Mouse (Mus musculus) thymus, adult 2 months (tissue): ENCODE data around the gene Usp34.

ENCODE experiments used
- CTCF ChIP-seq: fragments of 200-500 bp; IDR thresholded peaks from 2 replicates; pipeline ENCODE4 v1.5.1; 2012; ENCODE audit warnings: mild to moderate bottlenecking, control low read depth, low read length, moderate library complexity, borderline replicate concordance; ENCODE audit not compliant: control insufficient read depth, poor library complexity, insufficient read depth; ENCODE audit errors: extremely low read depth
- POLR2A ChIP-seq: fragments of 200-500 bp; IDR thresholded peaks from 2 replicates; pipeline ENCODE4 v1.6.1; 2012; ENCODE audit warnings: mild to moderate bottlenecking, low read length, control low read depth, moderate library complexity; ENCODE audit not compliant: control insufficient read depth, poor library complexity, insufficient read depth; ENCODE audit errors: extremely low read depth

GRCm38 (mm10) chr11:23380055-23380454, 73.4 kb downstream of the Usp34 start:
- TF ChIP-seq CTCF (no peak), POLR2A (no peak)
